18 mouse cellular contexts compared by ENCODE assay signal in genomic region chr15:81776631-81777422, GRCm38 (mm10).
"Had no signal": no experiment of that assay in that cellular context is flagged by ENCODE, and none has a peak within 500 bp of the region (broad histone marks: within the 10 kb centered on the region; RNA-seq: fewer than 3 reads in every experiment).

No protein-coding gene starts in this region.

- H3K4me3 ChIP-seq: layer of hippocampus, adult 2 months; limb, embryonic 12.5 days; lung, embryonic 15.5 days; midbrain, embryonic 15.5 days; neural tube, embryonic 12.5 days; stomach, embryonic 15.5 days had no signal

- H3K9me3 ChIP-seq: limb, embryonic 12.5 days; lung, embryonic 15.5 days; midbrain, embryonic 15.5 days; neural tube, embryonic 12.5 days; stomach, embryonic 15.5 days had no signal

- H3K27me3 ChIP-seq: limb, embryonic 12.5 days; lung, embryonic 15.5 days; midbrain, embryonic 15.5 days; neural tube, embryonic 12.5 days; stomach, embryonic 15.5 days had no signal

- H3K27ac ChIP-seq: layer of hippocampus, adult 2 months; limb, embryonic 12.5 days; lung, embryonic 15.5 days; macrophage; midbrain, embryonic 15.5 days; neural tube, embryonic 12.5 days; stomach, embryonic 15.5 days had no signal

- H3K9ac ChIP-seq: limb, embryonic 12.5 days; lung, embryonic 15.5 days; midbrain, embryonic 15.5 days; neural tube, embryonic 12.5 days; stomach, embryonic 15.5 days had no signal

- DNase-seq: kidney, adult 9 months; kidney, postnatal 10 days; kidney, postnatal 4 days; lung, postnatal 14 days; right cerebral cortex, postnatal 4 days; spleen, adult 18-20 months; thymus, adult 2 months; thymus, postnatal 25 days had no signal

- ATAC-seq: inflammation-experienced regulatory T-cells, adult 6 months; intestine, postnatal 0 days; midbrain, embryonic 15.5 days had no signal

- H3K4me1 ChIP-seq: lung, embryonic 15.5 days; midbrain, embryonic 15.5 days; neural tube, embryonic 12.5 days; stomach, embryonic 15.5 days had no signal

- H3K4me2 ChIP-seq: limb, embryonic 12.5 days; lung, embryonic 15.5 days; midbrain, embryonic 11.5 days; midbrain, embryonic 15.5 days; neural tube, embryonic 12.5 days; stomach, embryonic 15.5 days had no signal
